Mouse (Mus musculus): ENCODE measurements around the gene Ssc4d.

DNA sequence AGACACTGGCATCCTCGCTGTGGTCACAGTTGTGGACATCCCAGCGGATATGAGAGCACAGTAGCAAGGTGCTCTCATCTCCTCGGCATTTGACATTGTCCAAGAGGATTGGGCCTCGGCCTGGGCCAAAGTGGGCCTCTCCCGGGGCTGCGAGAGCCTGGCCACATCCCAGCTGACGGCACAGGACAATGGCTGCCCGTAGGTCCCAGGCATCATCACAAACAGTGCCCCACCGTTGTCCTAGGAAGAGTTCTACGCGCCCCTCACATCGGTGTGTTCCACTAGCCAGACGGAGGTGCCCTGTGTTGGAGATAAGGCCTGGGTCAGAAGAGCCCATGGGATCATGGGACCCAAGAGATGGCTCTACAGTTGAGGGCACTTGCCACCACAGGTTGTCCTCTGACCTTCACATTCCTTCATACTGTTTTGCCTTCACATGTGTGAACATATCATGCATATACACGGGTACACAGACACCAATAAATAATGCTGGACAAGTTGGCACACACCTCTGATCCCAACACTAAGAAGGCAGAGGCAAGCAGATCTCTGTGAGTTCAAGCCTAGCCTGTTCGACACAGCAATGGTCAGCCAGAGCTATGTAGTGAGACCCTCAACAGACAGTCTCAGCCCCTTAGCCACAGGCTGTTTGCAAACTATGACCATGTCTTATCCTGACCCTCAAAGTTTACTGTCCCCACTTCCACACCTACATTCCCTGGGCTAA, 13.3 kb downstream of the Ssc4d start:
- TF ChIP-seq JUND (conservative IDR thresholded peaks at IDR 0.05; ENCODE audit: low read depth, low read length) (no peak), PAX5 (IDR thresholded peaks at IDR 0.05; ENCODE audit: low read length) (no peak), POLR2A (IDR thresholded peaks at IDR 0.05; ENCODE audit: low read depth, low read length) (no peak), USF1 (IDR thresholded peaks at IDR 0.05; ENCODE audit: low read depth, low read length) (no peak), HCFC1 (IDR thresholded peaks at IDR 0.05; ENCODE audit: low read depth, low read length) (no peak), POLR2AphosphoS2 (IDR thresholded peaks at IDR 0.05; ENCODE audit: low read depth, low read length) (no peak), EP300 (IDR thresholded peaks at IDR 0.05; ENCODE audit: low read length) (no peak), CTCF (conservative IDR thresholded peaks at IDR 0.05 in 1 of 2, IDR thresholded peaks at IDR 0.05 in 1 of 2; ENCODE audit: low read depth in 2 of 2, low read length in 2 of 2) (no peak), RCOR1 (conservative IDR thresholded peaks at IDR 0.05; ENCODE audit: low read depth, low read length) (no peak), MYC (IDR thresholded peaks at IDR 0.05; ENCODE audit: low read depth, low read length) (no peak), JUN (IDR thresholded peaks at IDR 0.05; ENCODE audit: insufficient read depth, low read depth, low read length) (no peak), MEF2A (IDR thresholded peaks at IDR 0.05; ENCODE audit: borderline replicate concordance, low read depth, low read length) (no peak)
